In genomic region chr2:156642931-156643330, GRCm38 (mm10) we compare ENCODE assay signal across 27 mouse cellular contexts.
"Had no signal": no experiment of that assay in that cellular context is flagged by ENCODE, and none has a peak within 500 bp of the region (broad histone marks: within the 10 kb centered on the region; RNA-seq: fewer than 3 reads in every experiment).

No protein-coding gene starts in this region.

- DNase-seq: gastrocnemius, postnatal 14 days; gastrocnemius, postnatal 36 days; heart, adult 11 months; heart, adult 2 months; heart, postnatal 4 days; kidney, adult 18-20 months; kidney, adult 8-10 months; kidney, postnatal 14 days; kidney, postnatal 36 days; layer of hippocampus, adult 9-11 months; layer of hippocampus, postnatal 36 days; left cerebral cortex, postnatal 4 days had no signal

- H3K4me1 ChIP-seq: heart, embryonic 13.5 days; heart, embryonic 15.5 days; intestine, embryonic 15.5 days; liver, embryonic 12.5 days had no signal

- H3K27ac ChIP-seq: heart, adult 2 months; heart, embryonic 13.5 days; heart, embryonic 15.5 days; hindbrain, embryonic 10.5 days; hindbrain, embryonic 12.5 days; hindbrain, embryonic 14.5 days; intestine, embryonic 15.5 days; kidney, postnatal 0 days; limb, embryonic 13.5 days; limb, embryonic 15.5 days; liver, embryonic 12.5 days; liver, embryonic 14.5 days had no signal

- H3K9ac ChIP-seq: heart, embryonic 13.5 days; heart, embryonic 15.5 days; hindbrain, embryonic 12.5 days; hindbrain, embryonic 14.5 days; intestine, embryonic 15.5 days; limb, embryonic 13.5 days; limb, embryonic 15.5 days; liver, embryonic 12.5 days; liver, embryonic 14.5 days had no signal

- H3K36me3 ChIP-seq: heart, embryonic 13.5 days; heart, embryonic 15.5 days; hindbrain, embryonic 10.5 days; hindbrain, embryonic 12.5 days; intestine, embryonic 15.5 days; limb, embryonic 13.5 days; limb, embryonic 15.5 days; liver, embryonic 12.5 days had no signal

- H3K4me2 ChIP-seq: heart, embryonic 11.5 days; heart, embryonic 13.5 days; heart, embryonic 15.5 days; hindbrain, embryonic 12.5 days; hindbrain, embryonic 14.5 days; intestine, embryonic 15.5 days; limb, embryonic 13.5 days; limb, embryonic 15.5 days; liver, embryonic 12.5 days had no signal

- H3K27me3 ChIP-seq: hindbrain, embryonic 12.5 days; intestine, embryonic 15.5 days had no signal

- H3K4me3 ChIP-seq: heart, adult 2 months; heart, embryonic 13.5 days; heart, embryonic 15.5 days; hindbrain, embryonic 10.5 days; hindbrain, embryonic 12.5 days; intestine, embryonic 15.5 days; limb, embryonic 13.5 days; limb, embryonic 15.5 days; liver, embryonic 12.5 days had no signal

- ATAC-seq: hindbrain, embryonic 16.5 days; inflammation-experienced regulatory T-cells, adult 6 months; intestine, embryonic 15.5 days; intestine, postnatal 0 days; liver, embryonic 12.5 days had no signal

- H3K9me3 ChIP-seq: heart, embryonic 13.5 days; heart, embryonic 15.5 days; hindbrain, embryonic 10.5 days; hindbrain, embryonic 12.5 days; intestine, embryonic 15.5 days; limb, embryonic 13.5 days; limb, embryonic 15.5 days; liver, embryonic 12.5 days had no signal
